Mouse (Mus musculus): ENCODE measurements around the gene Chrna1. TPM values are rescaled to one million over a fixed set of nuclear protein-coding genes. Genes with fewer than 3 reads are reported as not detected.

Gene Chrna1
- polyA plus RNA-seq, 1 experiment from 2014 or later = 0.26 TPM

GRCm38 (mm10) chr2:73548542-73548941, 31.6 kb downstream of the Chrna1 start:
- Histone ChIP-seq H3K4me2 (no peak overlapping the region), H3K9ac (no peak overlapping the region), H3K9me3 (no peaks in the 10 kb centered on the region), H3K36me3 (no peaks in the 10 kb centered on the region), H3K4me1 (replicated peaks) (no peaks in the 10 kb centered on the region), H3K27me3 (no peaks in the 10 kb centered on the region), H3K4me3 (no peak overlapping the region), H3K27ac (replicated peaks) (no peak overlapping the region)
- 71% methylated on average over 2 of the region's 2 CpGs for WGBS
- ATAC-seq (ENCODE audit: low FRiP score, low read depth) = no peak

DNA sequence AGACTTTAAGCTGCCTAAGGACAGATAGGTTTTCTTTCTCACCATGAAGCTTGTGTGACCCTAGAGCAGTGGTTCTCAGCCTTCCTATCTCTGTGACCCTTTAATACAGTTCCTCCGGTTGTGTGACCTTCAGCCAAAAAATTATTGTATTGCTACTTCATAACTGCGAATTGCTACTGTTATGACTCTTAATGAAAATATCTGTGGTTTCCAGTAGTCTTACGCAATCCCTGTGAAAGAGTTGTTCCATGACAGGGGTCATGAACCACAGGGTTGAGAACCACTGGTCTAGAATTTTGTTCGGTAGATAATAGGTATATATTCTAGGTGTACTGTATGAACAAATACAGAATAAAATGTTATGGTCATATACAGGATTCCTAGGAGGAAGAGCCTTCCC, 32.9 kb downstream of the Chrna1 start:
- no peaks in the 10 kb centered on the region for H3K4me1 ChIP-seq (replicated peaks)
- H3K27ac ChIP-seq (replicated peaks) = no peak overlapping the region
- no peak overlapping the region for H3K4me2 ChIP-seq
- no peak for ATAC-seq (ENCODE audit: low FRiP score, low read depth)
- H3K9ac ChIP-seq = no peak overlapping the region
- H3K4me3 ChIP-seq = no peak overlapping the region
- no peaks in the 10 kb centered on the region for H3K27me3 ChIP-seq
- 90% methylated on average over 4 of the region's 4 CpGs for WGBS
- H3K9me3 ChIP-seq = no peaks in the 10 kb centered on the region
- no peaks in the 10 kb centered on the region for H3K36me3 ChIP-seq

- 84% methylated on average over 2 of the region's 2 CpGs for WGBS
- no peaks in the 10 kb centered on the region for H3K9me3 ChIP-seq
Measured at GRCm38 (mm10) chr2:73545556-73545955, 34.6 kb downstream of the Chrna1 start.

DNA sequence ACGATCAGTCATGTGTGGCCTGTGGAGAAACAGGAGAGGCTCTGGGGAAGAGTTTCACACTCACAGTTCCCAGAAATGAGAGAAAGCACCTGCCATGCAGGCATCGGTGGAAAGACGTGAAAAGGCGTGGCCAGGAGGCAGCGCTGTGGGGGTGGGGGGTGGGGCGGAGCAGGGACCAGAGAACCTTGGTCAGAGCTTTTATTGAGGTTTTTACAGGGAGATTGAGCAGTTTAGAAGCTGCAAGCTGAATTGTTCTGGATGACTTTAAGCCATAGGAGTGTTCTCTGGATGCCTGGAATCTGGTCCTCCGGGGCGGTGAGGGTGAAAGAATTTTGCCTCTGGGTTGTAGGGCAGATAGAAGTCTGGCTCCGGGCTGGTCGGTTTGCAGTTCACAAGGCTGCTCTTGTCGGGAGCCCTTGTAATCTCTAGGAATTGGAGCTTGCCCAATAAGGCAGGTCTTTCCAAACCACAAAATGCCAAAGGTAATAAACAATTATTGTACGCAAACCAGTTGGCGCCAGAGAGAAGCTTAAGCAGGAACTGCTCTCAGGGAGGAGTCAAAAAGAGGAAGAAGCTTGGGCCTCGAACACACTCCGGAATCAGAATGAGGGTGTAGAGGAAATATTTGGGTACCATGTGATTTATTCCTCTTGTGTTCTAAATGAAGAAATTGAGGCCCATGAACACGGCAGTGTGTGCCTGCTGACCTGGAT, 39.5 kb downstream of the Chrna1 start:
- 42% methylated on average over 16 of the region's 16 CpGs for WGBS
- 0 out of 2 replicates have a peak, but pooled peaks cover 3% of the 10 kb centered on the region for H3K4me1 ChIP-seq (replicated peaks)
- no peak for ATAC-seq (ENCODE audit: low FRiP score, low read depth)
- H3K27me3 ChIP-seq = no peaks in the 10 kb centered on the region
- H3K36me3 ChIP-seq = no peaks in the 10 kb centered on the region
- no peaks in the 10 kb centered on the region for H3K9me3 ChIP-seq
- peak overlapping the region; percentile 20; the same call in 1 of the 2 replicates for H3K4me2 ChIP-seq
- H3K9ac ChIP-seq = no peak overlapping the region
- no peak overlapping the region for H3K4me3 ChIP-seq
- H3K27ac ChIP-seq (replicated peaks) = no peak overlapping the region

More at GRCm38 (mm10) chr2:73545556-73545955, 34.6 kb downstream of the Chrna1 start:
- no peak overlapping the region for H3K4me2 ChIP-seq
- H3K27me3 ChIP-seq = no peaks in the 10 kb centered on the region
- no peak overlapping the region for H3K27ac ChIP-seq (replicated peaks)
- no peak overlapping the region for H3K9ac ChIP-seq
- no peak for ATAC-seq (ENCODE audit: low FRiP score, low read depth)
- no peaks in the 10 kb centered on the region for H3K4me1 ChIP-seq (replicated peaks)
- H3K4me3 ChIP-seq = no peak overlapping the region
- no peaks in the 10 kb centered on the region for H3K36me3 ChIP-seq

DNA sequence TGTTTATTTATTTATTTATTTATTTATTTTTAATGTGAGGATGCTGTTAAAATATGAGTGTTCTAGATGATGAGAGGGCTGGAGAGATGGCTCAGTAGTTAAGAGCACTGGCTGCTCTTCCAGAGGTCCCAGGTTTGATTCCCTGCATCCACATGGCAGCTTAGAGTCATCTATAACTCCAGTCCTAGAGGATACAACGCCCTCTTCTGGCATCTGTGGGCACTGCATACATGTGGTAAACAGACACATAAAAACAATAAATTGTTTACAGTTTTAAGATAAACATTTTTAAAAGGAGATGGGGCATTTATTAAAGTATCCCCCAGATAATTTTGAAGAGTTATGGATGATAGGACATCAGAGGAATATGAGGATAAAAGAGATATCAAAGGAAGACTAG, 40.4 kb downstream of the Chrna1 start:
- Histone ChIP-seq H3K27me3 (no peaks in the 10 kb centered on the region), H3K9me3 (no peaks in the 10 kb centered on the region), H3K4me2 (no peak overlapping the region), H3K4me3 (no peak overlapping the region), H3K27ac (replicated peaks) (no peak overlapping the region), H3K36me3 (no peaks in the 10 kb centered on the region), H3K4me1 (replicated peaks) (0 out of 2 replicates have a peak, but pooled peaks cover 3% of the 10 kb centered on the region), H3K9ac (no peak overlapping the region)
- ATAC-seq (ENCODE audit: low FRiP score, low read depth) = no peak
- WGBS = 32% methylated on average over 1 of the region's 1 CpGs

- no peaks in the 10 kb centered on the region for H3K27me3 ChIP-seq
- H3K4me2 ChIP-seq = no peak overlapping the region
- WGBS = 89% methylated on average over 3 of the region's 3 CpGs
- 0 out of 2 replicates have a peak, but pooled peaks cover 3% of the 10 kb centered on the region for H3K4me1 ChIP-seq (replicated peaks)
- H3K9me3 ChIP-seq = no peaks in the 10 kb centered on the region
- no peaks in the 10 kb centered on the region for H3K36me3 ChIP-seq
- no peak overlapping the region for H3K9ac ChIP-seq
- no peak overlapping the region for H3K27ac ChIP-seq (replicated peaks)
- ATAC-seq (ENCODE audit: low FRiP score, low read depth) = no peak
- no peak overlapping the region for H3K4me3 ChIP-seq
Measured at GRCm38 (mm10) chr2:73539141-73539540, 41.0 kb downstream of the Chrna1 start.

DNA sequence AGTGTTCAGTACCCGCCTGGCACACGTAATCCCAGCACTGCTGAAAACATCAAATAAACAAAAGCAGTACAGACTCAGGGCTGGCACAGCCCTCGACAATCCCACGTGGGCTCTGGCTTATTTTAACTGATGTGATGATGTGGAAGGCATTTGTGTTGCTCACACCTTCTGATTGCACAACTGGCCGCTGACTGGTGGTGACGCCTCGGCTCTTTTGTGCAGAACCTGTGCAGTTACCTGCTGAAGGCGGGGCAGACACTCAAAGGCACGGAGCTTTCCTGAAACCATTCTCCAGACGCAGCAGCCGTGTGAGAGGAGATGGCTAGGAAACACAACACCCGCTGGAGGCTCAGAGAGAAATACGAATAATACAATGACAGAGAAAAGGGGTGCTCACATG, 41.5 kb downstream of the Chrna1 start:
- no peaks in the 10 kb centered on the region for H3K9me3 ChIP-seq
- H3K36me3 ChIP-seq = no peaks in the 10 kb centered on the region
- no peak overlapping the region for H3K9ac ChIP-seq
- H3K27ac ChIP-seq (replicated peaks) = no peak overlapping the region
- 86% methylated on average over 13 of the region's 13 CpGs for WGBS
- H3K4me3 ChIP-seq = no peak overlapping the region
- no peaks in the 10 kb centered on the region for H3K27me3 ChIP-seq
- 0 out of 2 replicates have a peak, but pooled peaks cover 3% of the 10 kb centered on the region for H3K4me1 ChIP-seq (replicated peaks)
- ATAC-seq (ENCODE audit: low FRiP score, low read depth) = no peak
- H3K4me2 ChIP-seq = no peak overlapping the region

- Histone ChIP-seq H3K9me3 (no peaks in the 10 kb centered on the region), H3K36me3 (no peaks in the 10 kb centered on the region), H3K9ac (no peak overlapping the region), H3K4me1 (replicated peaks) (0 out of 2 replicates have a peak, but pooled peaks cover 3% of the 10 kb centered on the region), H3K4me3 (no peak overlapping the region), H3K27me3 (no peaks in the 10 kb centered on the region), H3K4me2 (no peak overlapping the region), H3K27ac (replicated peaks) (no peak overlapping the region)
- WGBS = 80% methylated on average over 15 of the region's 15 CpGs
- ATAC-seq (ENCODE audit: low FRiP score, low read depth) = no peak
Measured at GRCm38 (mm10) chr2:73536091-73536783, 43.9 kb downstream of the Chrna1 start.

DNA sequence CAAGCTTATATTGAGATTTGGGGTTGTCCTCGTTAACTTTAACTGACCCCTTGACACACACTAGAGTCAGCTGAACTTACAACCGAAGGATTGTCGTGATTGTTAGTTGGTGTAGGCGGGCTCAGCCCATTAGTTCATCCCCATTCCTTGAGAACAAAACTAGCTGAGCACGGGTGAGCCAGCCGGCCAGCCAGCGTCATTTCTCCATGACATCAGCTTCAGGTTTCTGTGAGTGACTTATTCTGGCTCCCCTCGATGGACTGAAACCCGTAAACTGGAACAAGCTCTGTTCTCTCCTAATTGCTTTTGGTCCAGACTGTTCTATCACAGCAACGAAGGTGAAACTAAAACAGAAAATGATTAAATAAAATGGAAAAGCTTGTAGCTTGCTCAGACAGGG, 45.4 kb downstream of the Chrna1 start:
- H3K4me2 ChIP-seq = no peak overlapping the region
- H3K9ac ChIP-seq = no peak overlapping the region
- H3K4me3 ChIP-seq = no peak overlapping the region
- H3K27me3 ChIP-seq = no peaks in the 10 kb centered on the region
- H3K36me3 ChIP-seq = no peaks in the 10 kb centered on the region
- no peaks in the 10 kb centered on the region for H3K9me3 ChIP-seq
- peaks cover 10% of the 10 kb centered on the region for H3K4me1 ChIP-seq (replicated peaks)
- no peak for ATAC-seq (ENCODE audit: low FRiP score, low read depth)
- no peak overlapping the region for H3K27ac ChIP-seq (replicated peaks)
- WGBS = 76% methylated on average over 10 of the region's 10 CpGs

DNA sequence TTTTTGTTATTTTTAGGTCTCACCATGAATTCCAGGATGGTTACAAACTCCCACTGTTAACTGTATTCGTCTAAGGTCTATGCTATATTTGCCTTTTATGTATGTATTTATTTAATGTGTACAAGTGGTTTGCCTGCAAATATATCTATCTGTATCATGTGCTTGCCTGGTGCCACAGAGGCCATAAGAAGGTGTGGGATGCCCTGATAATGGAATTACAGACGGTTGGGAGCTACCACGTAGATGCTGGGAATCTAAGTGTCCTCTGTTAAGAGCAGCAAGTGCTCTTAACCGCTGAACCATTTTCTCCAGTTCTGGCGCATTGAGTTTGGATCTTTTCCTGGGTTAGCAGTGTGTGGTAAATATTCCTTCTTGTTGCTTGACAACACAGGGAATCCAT, 49.7 kb downstream of the Chrna1 start:
- 53% methylated on average over 5 of the region's 5 CpGs for WGBS
- no peak overlapping the region for H3K27ac ChIP-seq (replicated peaks)
- no peak overlapping the region for H3K9ac ChIP-seq
- no peak for ATAC-seq (ENCODE audit: low FRiP score, low read depth)
- no peaks in the 10 kb centered on the region for H3K27me3 ChIP-seq
- H3K4me2 ChIP-seq = no peak overlapping the region
- H3K4me3 ChIP-seq = no peak overlapping the region
- no peaks in the 10 kb centered on the region for H3K36me3 ChIP-seq
- no peaks in the 10 kb centered on the region for H3K9me3 ChIP-seq
- peaks cover 23% of the 10 kb centered on the region for H3K4me1 ChIP-seq (replicated peaks)

- 1% methylated on average over 61 of the region's 66 CpGs for WGBS
- peak within 1 kb of the TSS; percentile 74 for H3K4me2 ChIP-seq
- H3K9me3 ChIP-seq = no peaks in the 10 kb centered on the region
- peak within 1 kb of the TSS; percentile 65 for H3K4me3 ChIP-seq
- H3K9ac ChIP-seq = peak within 1 kb of the TSS; percentile 63
- peak; percentile 82 for ATAC-seq (ENCODE audit: low FRiP score, low read depth)
- no peaks in the 10 kb centered on the region for H3K36me3 ChIP-seq
- no peaks in the 10 kb centered on the region for H3K27me3 ChIP-seq
- H3K4me1 ChIP-seq (replicated peaks) = peaks cover 23% of the 10 kb centered on the region
- H3K27ac ChIP-seq (replicated peaks) = peak within 1 kb of the TSS; percentile 63
Measured at GRCm38 (mm10) chr2:73529356-73530330, 50.5 kb downstream of the Chrna1 start, which contains the start of gene Wipf1. Wipf1 (minus strand) TSS chr2:73529734.
